Mouse (Mus musculus): ENCODE measurements around the gene Wdr20. TPM values are rescaled to one million over a fixed set of nuclear protein-coding genes. Genes with fewer than 3 reads are reported as not detected.
"Not testable (repeated sequence)": the region's sequence is repeated elsewhere in the genome, so short reads cannot be mapped to it uniquely, and the experiment has no call there.

The Wdr20 gene
- total RNA-seq (2014; rRNA removed) (33.8 and 38.7 TPM in 2 replicates), polyA plus RNA-seq (2015; fragmentation: Nextera tagmentation; extraction: Ambion mirVana) (16.0 and 16.2 TPM in 2 replicates)

DNA sequence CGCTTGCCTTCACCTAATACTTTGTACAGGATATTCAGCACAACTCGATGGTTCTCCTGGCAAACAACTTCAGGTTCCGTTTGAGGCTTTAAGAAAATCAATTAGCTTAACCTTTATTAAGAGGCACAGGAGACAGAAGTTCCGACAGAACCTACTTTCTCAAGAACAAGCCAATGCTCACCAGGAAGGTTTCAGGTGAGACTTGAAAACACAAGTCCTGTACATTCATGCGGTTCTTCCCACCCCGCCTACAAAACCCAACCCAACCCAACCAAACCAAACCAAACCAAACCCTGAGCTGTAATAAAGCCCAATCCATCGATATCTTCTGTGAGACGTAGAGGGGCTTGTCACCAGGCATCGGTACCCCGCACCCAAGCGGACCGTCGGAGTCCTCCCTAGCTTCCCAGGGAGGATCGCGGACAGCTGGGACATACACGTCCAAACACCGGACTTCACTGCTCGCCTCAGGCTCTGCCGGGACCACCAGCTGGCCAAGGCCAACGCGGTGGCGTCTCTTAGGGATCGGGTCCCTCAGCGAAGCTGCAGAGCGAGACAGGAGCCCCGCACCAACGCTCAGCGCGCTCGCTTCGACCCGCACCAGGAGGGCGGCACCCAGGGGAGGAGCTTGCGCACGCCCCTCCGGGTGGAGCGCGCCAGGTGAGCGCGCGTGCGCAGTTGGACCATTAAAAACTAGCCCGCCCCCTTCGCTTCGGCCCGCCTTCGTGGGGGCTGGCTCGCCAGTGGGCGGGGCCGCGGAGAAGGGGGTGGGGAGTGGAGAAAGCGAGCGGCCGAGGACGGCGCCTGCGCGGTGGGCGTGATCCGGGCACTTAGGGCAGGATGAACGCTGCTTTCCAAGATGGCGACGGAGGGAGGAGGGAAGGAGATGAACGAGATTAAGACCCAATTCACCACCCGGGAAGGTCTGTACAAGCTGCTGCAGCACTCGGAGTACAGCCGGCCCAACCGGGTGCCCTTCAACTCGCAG is at the start of gene Wdr20:
Gene Wdr20 (plus strand): TSS at position 775 of the 988 bp plus-strand sequence.
- Histone ChIP-seq H3K4me2 (ENCODE audit: low read depth, low read length, poor library complexity, severe bottlenecking) (peak within 1 kb of the TSS; percentile 82), H3K4me1 (ENCODE audit: insufficient read depth, low read length) (peaks cover 12% of the 10 kb centered on the region), H3K36me3 (ENCODE audit: insufficient read depth, low read length) (no peaks in the 10 kb centered on the region), H3K4me3 (ENCODE audit: low read depth, low read length) (peak within 1 kb of the TSS; percentile 99), H3K9me3 (ENCODE audit: low read length) (no peaks in the 10 kb centered on the region), H3K27me3 (ENCODE audit: insufficient read depth, low read length) (no peaks in the 10 kb centered on the region), H3K9ac (replicated peaks; ENCODE audit: low read length, poor library complexity, severe bottlenecking) (peak within 1 kb of the TSS; percentile 93), H3K27ac (ENCODE audit: low read depth, low read length) (peak within 1 kb of the TSS; percentile 84)
- ATAC-seq (ENCODE audit: low FRiP score) (peak; percentile 95), DNase-seq (ENCODE audit: low spot score) (peak; percentile 96)
- 2% methylated on average over 59 of the region's 69 CpGs for WGBS
- peak; percentile 10; the same call in 1 of the 2 replicates for TF ChIP-seq CTCF (IDR thresholded peaks at IDR 0.05)

DNA sequence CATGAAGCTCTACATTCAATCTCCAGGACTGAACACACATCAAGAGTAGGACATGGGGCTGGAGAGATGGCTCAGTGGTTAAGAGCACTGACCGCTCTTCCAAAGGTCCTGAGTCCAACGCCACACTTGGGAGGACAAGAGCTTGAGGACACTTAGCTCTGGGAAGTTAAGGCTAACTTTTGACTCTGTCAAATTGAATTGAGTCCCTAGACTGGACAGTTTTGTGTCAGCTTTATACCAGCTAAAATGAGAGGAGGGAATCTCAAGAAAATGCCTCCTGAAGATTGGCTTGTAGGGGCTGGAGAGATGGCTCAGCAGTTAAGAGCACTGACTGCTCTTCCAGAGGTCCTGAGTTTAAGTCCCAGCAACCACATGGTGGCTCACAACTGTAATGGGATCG is 48.8 kb upstream of the Wdr20 start:
- H3K9ac ChIP-seq (replicated peaks; ENCODE audit: low read length, poor library complexity, severe bottlenecking); ATAC-seq (ENCODE audit: low FRiP score); H3K27me3 ChIP-seq (ENCODE audit: insufficient read depth, low read length); H3K4me2 ChIP-seq (ENCODE audit: low read depth, low read length, poor library complexity, severe bottlenecking); H3K27ac ChIP-seq (ENCODE audit: low read depth, low read length); H3K4me1 ChIP-seq (ENCODE audit: insufficient read depth, low read length); H3K9me3 ChIP-seq (ENCODE audit: low read length); DNase-seq (ENCODE audit: low spot score); H3K4me3 ChIP-seq (ENCODE audit: low read depth, low read length): not testable (repeated sequence)
- 96% methylated on average over 3 of the region's 3 CpGs for WGBS
- H3K36me3 ChIP-seq (ENCODE audit: insufficient read depth, low read length), result peaks cover 30% of the 10 kb centered on the region

DNA sequence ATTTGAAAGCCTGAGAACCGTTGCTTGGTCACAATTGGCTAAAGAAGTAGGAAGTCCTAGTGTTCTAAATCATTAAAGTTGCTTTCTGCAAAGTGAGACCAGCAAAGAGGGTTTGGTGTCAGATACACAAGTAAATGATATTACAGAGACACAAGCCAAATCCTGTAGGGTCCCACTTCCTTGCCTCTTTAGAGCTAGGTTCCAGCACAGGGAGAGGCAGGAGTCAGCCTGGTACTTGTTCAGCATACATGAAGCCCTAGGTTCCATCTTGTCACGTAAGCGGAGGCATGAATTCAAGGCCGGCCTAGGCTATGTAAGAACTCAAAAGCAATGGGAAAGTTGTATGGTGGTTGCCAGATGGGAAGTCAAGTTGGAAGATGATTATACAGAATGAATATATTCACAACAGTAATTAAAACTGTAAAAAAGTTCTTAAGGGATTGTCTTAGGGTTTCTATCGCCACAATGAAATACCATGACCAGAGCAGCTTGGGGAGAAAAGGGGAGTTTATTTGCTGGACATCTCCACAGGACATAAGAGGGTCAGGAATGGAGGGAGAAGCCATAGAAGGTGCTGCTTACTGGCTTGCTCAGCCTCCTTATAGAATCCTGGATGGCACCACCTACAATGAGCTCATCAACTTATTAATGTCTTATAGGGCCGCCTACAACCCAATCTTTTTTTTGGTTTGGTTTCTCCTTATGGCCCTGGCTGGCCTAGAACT is 47.7 kb upstream of the Wdr20 start:
- Histone ChIP-seq H3K4me1 (ENCODE audit: insufficient read depth, low read length) (no peaks in the 10 kb centered on the region), H3K4me3 (ENCODE audit: low read depth, low read length) (no peak overlapping the region), H3K9ac (replicated peaks; ENCODE audit: low read length, poor library complexity, severe bottlenecking) (no peak overlapping the region), H3K9me3 (ENCODE audit: low read length) (no peaks in the 10 kb centered on the region), H3K27me3 (ENCODE audit: insufficient read depth, low read length) (no peaks in the 10 kb centered on the region), H3K36me3 (ENCODE audit: insufficient read depth, low read length) (peaks cover 35% of the 10 kb centered on the region), H3K27ac (ENCODE audit: low read depth, low read length) (no peak overlapping the region), H3K4me2 (ENCODE audit: low read depth, low read length, poor library complexity, severe bottlenecking) (no peak overlapping the region)
- DNase-seq (ENCODE audit: low spot score) (no peak), ATAC-seq (ENCODE audit: low FRiP score) (no peak)
- TF ChIP-seq CTCF (IDR thresholded peaks at IDR 0.05), result no peak
- WGBS, result 92% methylated on average over 6 of the region's 6 CpGs

- DNase-seq (ENCODE audit: low spot score); H3K27ac ChIP-seq (ENCODE audit: low read depth, low read length); H3K4me1 ChIP-seq (ENCODE audit: insufficient read depth, low read length); ATAC-seq (ENCODE audit: low FRiP score); H3K4me3 ChIP-seq (ENCODE audit: low read depth, low read length); H3K4me2 ChIP-seq (ENCODE audit: low read depth, low read length, poor library complexity, severe bottlenecking); H3K9ac ChIP-seq (replicated peaks; ENCODE audit: low read length, poor library complexity, severe bottlenecking); H3K27me3 ChIP-seq (ENCODE audit: insufficient read depth, low read length); H3K9me3 ChIP-seq (ENCODE audit: low read length): not testable (repeated sequence)
- peaks cover 25% of the 10 kb centered on the region for H3K36me3 ChIP-seq (ENCODE audit: insufficient read depth, low read length)
- WGBS, result 72% methylated on average over 5 of the region's 5 CpGs
These were observed 44.4 kb upstream of the Wdr20 start for GRCm38 (mm10) chr12:110693378-110693777.

- H3K36me3 ChIP-seq (ENCODE audit: insufficient read depth, low read length), result peaks cover 10% of the 10 kb centered on the region; the same call in 1 of the 2 replicates
- WGBS, result under 1% methylated on average over 55 of the region's 55 CpGs
- peak overlapping the region; percentile 99 for H3K27ac ChIP-seq (ENCODE audit: low read depth, low read length)
- H3K4me3 ChIP-seq (ENCODE audit: low read depth, low read length), result peak overlapping the region; percentile 99
- no peaks in the 10 kb centered on the region; the same call in 1 of the 2 replicates for H3K4me1 ChIP-seq (ENCODE audit: insufficient read depth, low read length)
- no peaks in the 10 kb centered on the region for H3K9me3 ChIP-seq (ENCODE audit: low read length)
- H3K27me3 ChIP-seq (ENCODE audit: insufficient read depth, low read length), result no peaks in the 10 kb centered on the region
- TF ChIP-seq CTCF (IDR thresholded peaks at IDR 0.05), result no peak
- peak; percentile 75 for DNase-seq (ENCODE audit: low spot score)
- peak; percentile 79 for ATAC-seq (ENCODE audit: low FRiP score)
- peak overlapping the region; percentile 100 for H3K9ac ChIP-seq (replicated peaks; ENCODE audit: low read length, poor library complexity, severe bottlenecking)
- H3K4me2 ChIP-seq (ENCODE audit: low read depth, low read length, poor library complexity, severe bottlenecking), result peak overlapping the region; percentile 48
These were observed 42.0 kb upstream of the Wdr20 start for GRCm38 (mm10) chr12:110695676-110696171.
